Mouse (Mus musculus) heart, embryonic 10.5 days (tissue): ENCODE measurements at regions not wholly inside any gene's neighbourhood (a gene's known extent, or its start where the extent isn't known, plus 50 kb on each side); places are given as distances from the start of the nearest gene placed in this dataset.

ENCODE experiments used
- DNase-seq: peaks from one replicate; pipeline ENCODE4 v3.0.0-alpha.2; 2017; ENCODE audit warnings: low spot score
- H3K27ac ChIP-seq: fragments of 300-500 bp; sonication (generic); 2 replicates; pipeline ENCODE4 v1.5.1; 2016; ENCODE audit warnings: mild to moderate bottlenecking
- H3K27me3 ChIP-seq: fragments of 300-500 bp; sonication (generic); 2 replicates; pipeline ENCODE4 v1.6.1; 2016; ENCODE audit warnings: mild to moderate bottlenecking; ENCODE audit not compliant: poor library complexity, insufficient read depth, severe bottlenecking
- H3K36me3 ChIP-seq: fragments of 300-500 bp; sonication (generic); 2 replicates; pipeline ENCODE4 v1.6.1; 2016; ENCODE audit warnings: mild to moderate bottlenecking, moderate library complexity
- H3K4me1 ChIP-seq: fragments of 300-500 bp; sonication (generic); 2 replicates; pipeline ENCODE4 v1.6.1; 2016; ENCODE audit warnings: mild to moderate bottlenecking
- H3K4me3 ChIP-seq: fragments of 300-500 bp; sonication (generic); 2 replicates; pipeline ENCODE4 v1.5.1; 2016; ENCODE audit warnings: mild to moderate bottlenecking, moderate library complexity
- H3K9me3 ChIP-seq: fragments of 300-500 bp; sonication (generic); 2 replicates; pipeline ENCODE4 v1.6.1; 2016; ENCODE audit warnings: mild to moderate bottlenecking, moderate library complexity
- WGBS: fragments of 180-500 bp; shearing (Covaris S2); methylation state at CpG from one replicate; pipeline ENCODE4 v1.1.7; 2016; 5-methylcytosine and 5-hydroxymethylcytosine counted together

DNA sequence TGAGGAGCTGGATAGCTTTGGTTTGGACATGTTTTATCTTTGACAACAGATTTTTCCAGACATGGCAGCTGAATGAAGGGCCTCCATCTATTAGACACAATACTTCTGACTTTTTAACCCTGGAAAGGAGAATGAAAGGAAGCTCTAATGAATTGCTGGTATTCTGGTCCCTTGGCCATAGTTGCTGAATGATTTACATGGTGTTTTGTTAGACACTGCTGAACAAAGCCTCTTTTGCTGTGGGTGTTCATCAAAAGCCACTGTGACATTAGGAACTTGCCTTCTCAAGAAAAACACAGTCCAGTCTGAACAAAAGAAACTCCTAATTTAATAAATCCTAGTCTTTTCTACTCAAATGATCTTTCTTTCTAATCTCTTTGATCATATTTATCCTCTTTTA, 93.4 kb downstream of the Rgs2 start:
- no peak overlapping the region for H3K4me3 ChIP-seq
- H3K27ac ChIP-seq = no peak overlapping the region
- H3K4me1 ChIP-seq = no peaks in the 10 kb centered on the region
- no peaks in the 10 kb centered on the region for H3K36me3 ChIP-seq
- DNase-seq = no peak
- H3K9me3 ChIP-seq = no peaks in the 10 kb centered on the region
- H3K27me3 ChIP-seq = no peaks in the 10 kb centered on the region

DNA sequence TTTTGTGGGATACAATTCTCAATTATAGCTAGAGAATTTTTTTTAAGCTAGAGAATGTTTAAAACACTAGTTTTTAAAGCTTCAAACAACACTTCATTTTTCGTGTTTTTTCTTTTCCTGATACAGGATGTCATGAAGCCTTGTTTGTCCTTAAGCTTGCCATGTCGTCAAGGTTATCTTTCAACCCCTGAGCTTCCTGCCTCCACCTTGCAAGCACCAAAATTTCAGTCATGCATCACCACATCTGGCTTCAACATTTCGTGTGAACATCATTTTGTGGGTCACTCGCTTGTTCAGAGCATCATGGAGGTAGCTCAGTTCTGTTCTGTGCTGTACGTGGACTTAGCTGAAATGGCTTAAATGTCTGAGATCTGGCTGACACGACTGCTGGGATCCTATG, 96.6 kb downstream of the Rgs2 start:
- 61% methylated on average over 6 of the region's 6 CpGs for WGBS
- no peak overlapping the region for H3K27ac ChIP-seq
- H3K4me1 ChIP-seq = no peaks in the 10 kb centered on the region
- H3K27me3 ChIP-seq = no peaks in the 10 kb centered on the region
- no peak overlapping the region for H3K4me3 ChIP-seq
- H3K36me3 ChIP-seq = no peaks in the 10 kb centered on the region
- DNase-seq = no peak
- H3K9me3 ChIP-seq = no peaks in the 10 kb centered on the region

DNA sequence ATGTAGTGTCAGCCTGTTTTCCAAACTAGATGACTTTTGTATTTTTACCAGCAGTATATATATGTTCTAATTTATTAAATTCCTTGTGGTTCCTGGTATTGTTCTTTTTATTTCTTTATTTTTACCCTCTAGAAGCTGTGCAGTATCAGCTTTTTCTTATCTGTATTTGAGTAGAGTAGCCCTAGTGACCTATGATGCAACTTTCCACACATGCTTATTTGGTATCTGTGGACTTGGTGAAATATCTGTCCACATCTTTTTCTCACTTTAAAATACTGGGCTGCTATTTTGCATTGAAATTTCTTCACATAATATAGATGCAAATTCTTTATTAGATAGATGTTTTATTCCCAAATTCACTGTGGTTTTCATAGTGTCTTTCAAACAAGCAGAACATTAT, 97.1 kb downstream of the Rgs2 start:
- Histone ChIP-seq H3K4me1 (no peaks in the 10 kb centered on the region), H3K27me3 (no peaks in the 10 kb centered on the region), H3K4me3 (no peak overlapping the region), H3K9me3 (no peaks in the 10 kb centered on the region), H3K27ac (no peak overlapping the region), H3K36me3 (no peaks in the 10 kb centered on the region)
- no peak for DNase-seq

DNA sequence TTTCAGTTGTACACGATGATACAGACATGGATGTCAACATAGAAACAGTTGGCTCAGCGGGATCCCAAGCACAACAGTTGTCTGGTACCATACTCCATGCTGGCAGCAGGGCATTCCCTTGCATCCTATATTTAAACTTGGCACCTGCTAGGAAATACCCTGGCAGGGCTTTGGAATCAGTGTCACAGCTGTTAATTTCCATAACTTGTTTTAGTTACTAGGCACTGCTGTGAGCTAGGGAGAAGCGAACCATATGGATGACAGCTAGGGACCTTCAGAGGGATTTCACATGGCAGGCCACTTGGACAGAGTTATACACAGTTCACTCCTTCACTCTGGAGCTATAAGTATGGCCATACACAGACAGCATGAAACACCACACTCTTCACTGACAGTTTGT, 100.0 kb downstream of the Rgs2 start:
- H3K9me3 ChIP-seq = no peaks in the 10 kb centered on the region
- H3K27me3 ChIP-seq = no peaks in the 10 kb centered on the region
- no peak overlapping the region for H3K4me3 ChIP-seq
- no peak overlapping the region for H3K27ac ChIP-seq
- 79% methylated on average over 3 of the region's 3 CpGs for WGBS
- H3K4me1 ChIP-seq = no peaks in the 10 kb centered on the region
- DNase-seq = no peak
- no peaks in the 10 kb centered on the region for H3K36me3 ChIP-seq

- H3K4me1 ChIP-seq = no peaks in the 10 kb centered on the region
- H3K27me3 ChIP-seq = no peaks in the 10 kb centered on the region
- no peaks in the 10 kb centered on the region for H3K36me3 ChIP-seq
- WGBS = 78% methylated on average over 5 of the region's 5 CpGs
- DNase-seq = no peak
- no peak overlapping the region for H3K4me3 ChIP-seq
- no peak overlapping the region for H3K27ac ChIP-seq
- H3K9me3 ChIP-seq = no peaks in the 10 kb centered on the region
These were observed 100.7 kb downstream of the Rgs2 start for GRCm38 (mm10) chr1:143903234-143903633.

- Histone ChIP-seq H3K4me1 (no peaks in the 10 kb centered on the region), H3K4me3 (no peak overlapping the region), H3K9me3 (no peaks in the 10 kb centered on the region), H3K27me3 (no peaks in the 10 kb centered on the region), H3K27ac (no peak overlapping the region), H3K36me3 (no peaks in the 10 kb centered on the region)
- no peak for DNase-seq
- WGBS = 87% methylated on average over 6 of the region's 6 CpGs
These were observed 102.6 kb downstream of the Rgs2 start for GRCm38 (mm10) chr1:143901127-143901920.

- H3K4me3 ChIP-seq = no peak overlapping the region
- H3K27ac ChIP-seq = no peak overlapping the region
- no peaks in the 10 kb centered on the region for H3K36me3 ChIP-seq
- no peaks in the 10 kb centered on the region for H3K4me1 ChIP-seq
- WGBS = 83% methylated on average over 2 of the region's 2 CpGs
- no peaks in the 10 kb centered on the region; the same call in 1 of the 2 replicates for H3K9me3 ChIP-seq
- H3K27me3 ChIP-seq = no peaks in the 10 kb centered on the region
- no peak for DNase-seq
These were observed 111.4 kb downstream of the Uchl5 start for GRCm38 (mm10) chr1:143888510-143888909.

DNA sequence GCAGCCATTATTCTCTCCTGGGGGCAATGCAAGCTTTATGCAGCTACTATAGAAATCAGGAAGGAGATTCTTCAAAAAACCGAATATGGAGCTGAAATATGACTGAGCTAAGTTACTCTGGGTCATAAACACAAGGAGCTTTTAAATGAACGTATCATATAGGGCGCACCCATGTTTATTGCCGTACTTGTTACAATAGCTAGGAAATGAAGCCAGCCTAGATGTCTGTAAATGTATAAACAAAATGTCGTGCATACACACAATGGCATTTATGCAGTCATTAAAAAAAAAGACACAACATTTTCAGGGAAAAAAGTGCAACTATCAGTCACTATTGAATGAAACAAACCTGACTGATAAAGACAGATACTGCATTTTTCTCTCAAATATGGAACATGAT, 111.0 kb downstream of the Uchl5 start:
- Histone ChIP-seq H3K36me3 (no peaks in the 10 kb centered on the region), H3K9me3 (no peaks in the 10 kb centered on the region; the same call in 1 of the 2 replicates), H3K4me3 (no peak overlapping the region), H3K27me3 (no peaks in the 10 kb centered on the region), H3K4me1 (no peaks in the 10 kb centered on the region), H3K27ac (no peak overlapping the region)
- DNase-seq = no peak
- 83% methylated on average over 5 of the region's 5 CpGs for WGBS

DNA sequence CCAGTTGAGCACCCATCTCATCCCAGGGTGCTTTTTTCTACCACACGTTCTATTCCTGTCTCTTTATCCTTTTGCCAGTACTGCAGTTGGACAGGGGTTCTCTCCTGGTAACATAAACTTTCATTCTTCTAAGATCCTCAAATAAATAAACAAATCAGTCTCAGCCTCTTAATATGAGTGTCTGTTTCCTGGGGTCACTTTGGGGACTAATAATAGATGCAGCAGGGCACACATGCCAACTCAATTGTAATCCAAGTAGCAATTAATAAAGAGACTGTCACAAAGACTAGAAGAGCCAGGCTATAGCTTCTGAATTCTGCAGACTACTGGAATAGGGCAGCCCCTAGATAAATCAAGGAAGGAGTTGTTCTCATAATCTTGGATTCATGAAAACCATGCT, 108.9 kb downstream of the Uchl5 start:
- 67% methylated on average over 1 of the region's 1 CpGs for WGBS
- H3K9me3 ChIP-seq = no peaks in the 10 kb centered on the region; the same call in 1 of the 2 replicates
- H3K4me1 ChIP-seq = peaks cover 2% of the 10 kb centered on the region; the same call in 1 of the 2 replicates
- no peaks in the 10 kb centered on the region for H3K36me3 ChIP-seq
- no peak overlapping the region for H3K27ac ChIP-seq
- no peak for DNase-seq
- H3K4me3 ChIP-seq = no peak overlapping the region
- no peaks in the 10 kb centered on the region for H3K27me3 ChIP-seq

DNA sequence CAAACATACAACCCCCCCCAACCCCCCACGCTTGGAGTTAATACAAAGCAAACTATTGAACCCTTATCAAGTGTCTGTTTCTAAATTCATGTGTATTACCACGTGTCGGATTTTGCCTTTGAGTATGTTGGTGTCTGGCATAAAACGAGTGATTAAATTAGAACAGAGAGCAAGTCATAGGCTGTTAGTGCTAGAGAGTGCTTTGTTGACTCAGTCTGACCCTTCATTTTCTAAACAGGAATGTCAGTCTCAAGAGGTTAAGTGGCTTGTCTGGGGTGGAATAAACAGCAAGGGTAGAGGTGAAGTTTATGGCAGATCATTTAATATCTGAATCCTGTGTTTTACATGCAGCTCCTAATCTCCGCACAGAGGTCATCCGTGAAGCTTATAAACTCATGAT, 104.1 kb downstream of the Uchl5 start:
- WGBS = 65% methylated on average over 6 of the region's 6 CpGs
- Histone ChIP-seq H3K36me3 (no peaks in the 10 kb centered on the region), H3K27ac (0 out of 2 replicates have a peak overlapping the region, but pooled peaks have one; percentile 36), H3K4me1 (peaks cover 3% of the 10 kb centered on the region; the same call in 1 of the 2 replicates), H3K27me3 (no peaks in the 10 kb centered on the region), H3K4me3 (no peak overlapping the region), H3K9me3 (no peaks in the 10 kb centered on the region; the same call in 1 of the 2 replicates)
- no peak for DNase-seq

- Histone ChIP-seq H3K27ac (no peak overlapping the region), H3K4me3 (no peak overlapping the region), H3K36me3 (no peaks in the 10 kb centered on the region), H3K9me3 (no peaks in the 10 kb centered on the region; the same call in 1 of the 2 replicates), H3K4me1 (peaks cover 3% of the 10 kb centered on the region; the same call in 1 of the 2 replicates), H3K27me3 (no peaks in the 10 kb centered on the region)
- no peak for DNase-seq
- WGBS = 79% methylated on average over 5 of the region's 5 CpGs
These were observed 102.5 kb downstream of the Uchl5 start for GRCm38 (mm10) chr1:143879622-143880021.

GRCm38 (mm10) chr1:143878266-143878665, 101.2 kb downstream of the Uchl5 start:
- Histone ChIP-seq H3K4me3 (no peak overlapping the region), H3K27me3 (no peaks in the 10 kb centered on the region), H3K9me3 (no peaks in the 10 kb centered on the region), H3K36me3 (no peaks in the 10 kb centered on the region), H3K27ac (no peak overlapping the region), H3K4me1 (peaks cover 3% of the 10 kb centered on the region; the same call in 1 of the 2 replicates)
- 71% methylated on average over 2 of the region's 2 CpGs for WGBS
- no peak for DNase-seq

- Histone ChIP-seq H3K4me1 (no peaks in the 10 kb centered on the region), H3K27ac (no peak overlapping the region), H3K36me3 (no peaks in the 10 kb centered on the region), H3K27me3 (no peaks in the 10 kb centered on the region), H3K9me3 (no peaks in the 10 kb centered on the region), H3K4me3 (no peak overlapping the region)
- WGBS = 80% methylated on average over 10 of the region's 10 CpGs
- DNase-seq = no peak
These were observed 83.2 kb downstream of the Uchl5 start for GRCm38 (mm10) chr1:143860319-143860718.

GRCm38 (mm10) chr1:143858532-143858931, 81.5 kb downstream of the Uchl5 start:
- H3K27ac ChIP-seq = no peak overlapping the region
- no peaks in the 10 kb centered on the region for H3K27me3 ChIP-seq
- no peaks in the 10 kb centered on the region for H3K9me3 ChIP-seq
- no peaks in the 10 kb centered on the region for H3K36me3 ChIP-seq
- no peak overlapping the region for H3K4me3 ChIP-seq
- DNase-seq = no peak
- H3K4me1 ChIP-seq = no peaks in the 10 kb centered on the region
